Mouse (Mus musculus) layer of hippocampus, postnatal 36 days (tissue): ENCODE measurements at regions not wholly inside any gene's neighbourhood (a gene's known extent, or its start where the extent isn't known, plus 50 kb on each side); places are given as distances from the start of the nearest gene placed in this dataset.

Source experiments
- DNase-seq, 2 experiments: peaks; one replicate each; pipeline ENCODE4 v3.0.0; 2022

GRCm38 (mm10) chr13:80798863-80799817, 84.0 kb upstream of the Arrdc3 start:
- DNase-seq: no peak

DNA sequence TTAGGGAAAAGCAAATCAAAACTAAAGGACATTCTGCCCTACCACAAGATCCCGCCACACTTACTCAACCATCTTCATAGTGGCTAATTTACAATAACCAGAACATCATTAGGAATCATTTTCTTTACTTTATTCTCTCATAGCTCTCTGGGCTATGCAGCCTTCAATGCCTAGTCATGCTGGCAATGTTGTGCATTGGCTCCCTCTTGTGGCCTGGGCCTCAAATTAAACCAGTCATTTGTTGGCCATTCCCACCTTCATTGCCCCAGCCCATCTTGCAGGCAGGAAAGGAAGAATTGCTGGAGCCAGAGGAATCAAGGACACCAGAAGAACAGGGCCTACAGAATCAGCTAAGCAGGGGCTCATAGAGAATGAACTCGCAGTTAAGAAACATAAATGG, 77.0 kb upstream of the Arrdc3 start:
- peak in 1 of 2 experiments; percentile 1 for DNase-seq

- DNase-seq: peak; percentile 6 to 15
These were observed 56.1 kb upstream of the Arrdc3 start for GRCm38 (mm10) chr13:80827037-80827471.
